Mouse (Mus musculus) retina, adult 2 months (tissue): Measurements from ENCODE around the gene Rgs9.
A peak's percentile ranks its signal among the peaks of the same experiment; 100 is the strongest.

Experiments
- DNase-seq: peaks from one replicate; pipeline ENCODE4 v3.0.0-alpha.2; 2012; ENCODE audit warnings: low read depth, low spot score

The Rgs9 gene

GRCm38 (mm10) chr11:109178788-109179518 is 119.0 kb downstream of the Rgs9 start:
- peak; percentile 22 for DNase-seq

- DNase-seq: no peak
Observed at GRCm38 (mm10) chr11:109175376-109175969, 122.5 kb downstream of the Rgs9 start.
